Mouse (Mus musculus): Measurements from ENCODE around the gene Adrb1. TPM values are rescaled to one million over a fixed set of nuclear protein-coding genes. Genes with fewer than 3 reads are reported as not detected.

Gene Adrb1
- total RNA-seq, 1 experiment, result 0.36 TPM

GRCm38 (mm10) chr19:56724126-56724597 is 2.2 kb downstream of the Adrb1 start:
- H3K9ac ChIP-seq (ENCODE audit: insufficient read depth, low read depth, low read length, poor library complexity, severe bottlenecking), result no peak overlapping the region

GRCm38 (mm10) chr19:56727170-56727877 is 5.3 kb downstream of the Adrb1 start:
- Histone ChIP-seq H3K4me3 (ENCODE audit: insufficient read depth in 1 of 2, low read depth in 1 of 2, low read length in 2 of 2, poor library complexity in 1 of 2, severe bottlenecking in 1 of 2) (no peak overlapping the region), H3K9me3 (ENCODE audit: control insufficient read depth, insufficient read depth, low read depth, low read length) (no peaks in the 10 kb centered on the region; the same call in 1 of the 2 replicates), H3K9ac (ENCODE audit: insufficient read depth, low read depth, low read length, poor library complexity, severe bottlenecking) (no peak overlapping the region), H3K27ac (ENCODE audit: insufficient read depth, low read depth, low read length, poor library complexity, severe bottlenecking) (no peak overlapping the region), H3K4me1 (ENCODE audit: control insufficient read depth in 2 of 2, insufficient read depth in 2 of 2, low read length in 2 of 2, poor library complexity in 1 of 2) (peaks cover 4 to 6% of the 10 kb centered on the region in 2 experiments; a peak in 2 of 4 replicates), H3K36me3 (ENCODE audit: control insufficient read depth, insufficient read depth, low read length, poor library complexity, severe bottlenecking) (no peaks in the 10 kb centered on the region)
- TF ChIP-seq HCFC1 (IDR thresholded peaks at IDR 0.05; ENCODE audit: borderline replicate concordance, insufficient read depth, low read length) (no peak), ZC3H11A (IDR thresholded peaks at IDR 0.05; ENCODE audit: borderline replicate concordance, low read depth, low read length) (no peak), CHD2 (IDR thresholded peaks at IDR 0.05; ENCODE audit: low read depth, low read length) (no peak), MAFK (IDR thresholded peaks at IDR 0.05; ENCODE audit: insufficient read depth, low read depth, low read length) (no peak), ZNF384 (IDR thresholded peaks at IDR 0.05; ENCODE audit: low read depth, low read length) (no peak)
- no peak for DNase-seq (ENCODE audit: low read depth, low spot score)
- in situ Hi-C loops (cut with MboI; ENCODE audit: low sequenced_read_pairs in 2 of 2, unreplicated experiment in 2 of 2), result no loop called here

More at GRCm38 (mm10) chr19:56724126-56724597, 2.2 kb downstream of the Adrb1 start:
- in situ Hi-C loops (cut with MboI; ENCODE audit: low sequenced_read_pairs in 2 of 2, unreplicated experiment in 2 of 2), result no loop called here
- H3K4me3 ChIP-seq (ENCODE audit: insufficient read depth in 1 of 2, low read depth in 1 of 2, low read length in 2 of 2, poor library complexity in 1 of 2, severe bottlenecking in 1 of 2), result peak overlapping the region; percentile 43 to 66; a peak in 2 of 4 replicates
- peaks cover 6% of the 10 kb centered on the region in 2 experiments; a peak in 3 of 4 replicates for H3K4me1 ChIP-seq (ENCODE audit: control insufficient read depth in 2 of 2, insufficient read depth in 2 of 2, low read length in 2 of 2, poor library complexity in 1 of 2)
- H3K36me3 ChIP-seq (ENCODE audit: control insufficient read depth, insufficient read depth, low read length, poor library complexity, severe bottlenecking), result no peaks in the 10 kb centered on the region
- H3K27ac ChIP-seq (ENCODE audit: insufficient read depth, low read depth, low read length, poor library complexity, severe bottlenecking), result no peak overlapping the region
- H3K9me3 ChIP-seq (ENCODE audit: control insufficient read depth, insufficient read depth, low read depth, low read length), result no peaks in the 10 kb centered on the region; the same call in 1 of the 2 replicates
- TF ChIP-seq ZC3H11A (IDR thresholded peaks at IDR 0.05; ENCODE audit: borderline replicate concordance, low read depth, low read length) (no peak), MAFK (IDR thresholded peaks at IDR 0.05; ENCODE audit: insufficient read depth, low read depth, low read length) (no peak), CHD2 (IDR thresholded peaks at IDR 0.05; ENCODE audit: low read depth, low read length) (no peak), ZNF384 (IDR thresholded peaks at IDR 0.05; ENCODE audit: low read depth, low read length) (no peak), HCFC1 (IDR thresholded peaks at IDR 0.05; ENCODE audit: borderline replicate concordance, insufficient read depth, low read length) (no peak)
- no peak for DNase-seq (ENCODE audit: low read depth, low spot score)

GRCm38 (mm10) chr19:56734033-56734572 is 12.1 kb downstream of the Adrb1 start:
- in situ Hi-C loops (cut with MboI; ENCODE audit: low sequenced_read_pairs in 2 of 2, unreplicated experiment in 2 of 2), result no loop called here
- H3K27ac ChIP-seq (ENCODE audit: insufficient read depth, low read depth, low read length, poor library complexity, severe bottlenecking), result no peak overlapping the region
- TF ChIP-seq MAFK (IDR thresholded peaks at IDR 0.05; ENCODE audit: insufficient read depth, low read depth, low read length) (no peak), ZNF384 (IDR thresholded peaks at IDR 0.05; ENCODE audit: low read depth, low read length) (no peak), ZC3H11A (IDR thresholded peaks at IDR 0.05; ENCODE audit: borderline replicate concordance, low read depth, low read length) (no peak), HCFC1 (IDR thresholded peaks at IDR 0.05; ENCODE audit: borderline replicate concordance, insufficient read depth, low read length) (no peak), CHD2 (IDR thresholded peaks at IDR 0.05; ENCODE audit: low read depth, low read length) (no peak)

GRCm38 (mm10) chr19:56735747-56736146 is 13.7 kb downstream of the Adrb1 start:
- no peak for DNase-seq (ENCODE audit: low read depth, low spot score)
- H3K27ac ChIP-seq (ENCODE audit: insufficient read depth, low read depth, low read length, poor library complexity, severe bottlenecking), result no peak overlapping the region
- in situ Hi-C loops (cut with MboI; ENCODE audit: low sequenced_read_pairs in 2 of 2, unreplicated experiment in 2 of 2), result no loop called here

More at GRCm38 (mm10) chr19:56734033-56734572, 12.1 kb downstream of the Adrb1 start:
- H3K4me1 ChIP-seq (ENCODE audit: control insufficient read depth in 2 of 2, insufficient read depth in 2 of 2, low read length in 2 of 2, poor library complexity in 1 of 2), result no peaks in the 10 kb centered on the region
- H3K9me3 ChIP-seq (ENCODE audit: control insufficient read depth, insufficient read depth, low read depth, low read length), result no peaks in the 10 kb centered on the region
- H3K9ac ChIP-seq (ENCODE audit: insufficient read depth, low read depth, low read length, poor library complexity, severe bottlenecking), result no peak overlapping the region
- H3K36me3 ChIP-seq (ENCODE audit: control insufficient read depth, insufficient read depth, low read length, poor library complexity, severe bottlenecking), result no peaks in the 10 kb centered on the region
- no peak for DNase-seq (ENCODE audit: low read depth, low spot score)
- no peak overlapping the region for H3K4me3 ChIP-seq (ENCODE audit: insufficient read depth in 1 of 2, low read depth in 1 of 2, low read length in 2 of 2, poor library complexity in 1 of 2, severe bottlenecking in 1 of 2)

More at GRCm38 (mm10) chr19:56735747-56736146, 13.7 kb downstream of the Adrb1 start:
- Histone ChIP-seq H3K36me3 (ENCODE audit: control insufficient read depth, insufficient read depth, low read length, poor library complexity, severe bottlenecking) (no peaks in the 10 kb centered on the region), H3K4me3 (ENCODE audit: insufficient read depth in 1 of 2, low read depth in 1 of 2, low read length in 2 of 2, poor library complexity in 1 of 2, severe bottlenecking in 1 of 2) (no peak overlapping the region), H3K4me1 (ENCODE audit: control insufficient read depth in 2 of 2, insufficient read depth in 2 of 2, low read length in 2 of 2, poor library complexity in 1 of 2) (no peaks in the 10 kb centered on the region), H3K9me3 (ENCODE audit: control insufficient read depth, insufficient read depth, low read depth, low read length) (no peaks in the 10 kb centered on the region), H3K9ac (ENCODE audit: insufficient read depth, low read depth, low read length, poor library complexity, severe bottlenecking) (no peak overlapping the region)
- TF ChIP-seq HCFC1 (IDR thresholded peaks at IDR 0.05; ENCODE audit: borderline replicate concordance, insufficient read depth, low read length) (no peak), ZNF384 (IDR thresholded peaks at IDR 0.05; ENCODE audit: low read depth, low read length) (no peak), CHD2 (IDR thresholded peaks at IDR 0.05; ENCODE audit: low read depth, low read length) (no peak), ZC3H11A (IDR thresholded peaks at IDR 0.05; ENCODE audit: borderline replicate concordance, low read depth, low read length) (no peak), MAFK (IDR thresholded peaks at IDR 0.05; ENCODE audit: insufficient read depth, low read depth, low read length) (no peak)

Measured in ES-E14 (cell line).